Mouse (Mus musculus): ENCODE data around the gene Retnlg. TPM values are rescaled to one million over a fixed set of nuclear protein-coding genes. Genes with fewer than 3 reads are reported as not detected.

The Retnlg gene
- 1 to 10 TPM; 2.5 to 2.6 TPM for total RNA-seq (2023)

GRCm38 (mm10) chr16:48872321-48872720 is at the start of gene Retnlg:
Gene Retnlg, plus strand, starts transcription at chr16:48872621.

GRCm38 (mm10) chr16:48842266-48842665 is 30.2 kb upstream of the Retnlg start, which contains the start of gene Retnla:
Gene Retnla, plus strand, starts transcription at chr16:48842551.

Other genes starting within 250 kb of the Retnlg start
- gene Trat1, start 100.6 kb upstream of the Retnlg start, total RNA-seq (2023), result under 1 TPM; 0.10 to 0.15 TPM
- gene Retnlb, start 55.8 kb upstream of the Retnlg start, total RNA-seq (2023), result not detected
- under 1 TPM in 1 of 2 experiments, not detected in 1; 0.97 TPM for gene Retnla, start 30.1 kb upstream of the Retnlg start, total RNA-seq (2023)
- gene Dzip3, start 121.5 kb downstream of the Retnlg start, total RNA-seq (2023), result 1 to 10 TPM; 6.3 to 7.1 TPM
- 1 to 10 TPM; 1.5 to 3.2 TPM for gene Cip2a, start 121.6 kb downstream of the Retnlg start, total RNA-seq (2023)
- under 1 TPM; 0.08 to 0.12 TPM for gene Myh15, start 184.9 kb downstream of the Retnlg start, total RNA-seq (2023)

Measured in monocyte, adult 59 days (primary cell).